Mouse (Mus musculus) right cerebral cortex, postnatal 25 days (tissue): Measurements from ENCODE around the gene Srd5a1.
"Not testable (repeated sequence)": the region's sequence is repeated elsewhere in the genome, so short reads cannot be mapped to it uniquely, and the experiment has no call there.

Experiments
- DNase-seq: peaks from one replicate; pipeline ENCODE4 v3.0.0; 2022

The Srd5a1 gene

GRCm38 (mm10) chr13:69611398-69612174 lies at the start of gene Srd5a1:
Srd5a1 (minus strand) TSS chr13:69611442.
- DNase-seq = peak; percentile 99

GRCm38 (mm10) chr13:69654508-69654907 lies 43.3 kb upstream of the Srd5a1 start:
- no peak for DNase-seq

DNA sequence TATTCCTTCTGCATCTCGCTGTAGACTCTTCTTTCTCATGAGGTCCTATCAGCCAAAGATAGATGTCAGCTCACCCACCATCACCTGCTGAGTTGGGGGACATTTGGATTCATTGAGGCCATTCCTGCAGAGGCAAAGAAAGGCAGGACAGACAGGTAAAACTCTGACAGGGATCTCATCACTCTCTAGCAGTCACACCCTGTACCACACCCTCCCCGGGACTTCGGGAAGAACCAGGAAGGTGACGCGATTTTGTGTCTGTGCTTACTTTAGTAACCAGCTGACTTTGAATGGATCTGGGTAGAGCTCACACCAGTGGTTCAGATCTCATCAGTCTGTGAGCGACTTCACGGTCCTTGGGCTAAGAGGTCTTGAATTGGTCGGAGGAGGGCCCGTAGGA lies 35.2 kb upstream of the Srd5a1 start:
- no peak for DNase-seq

DNA sequence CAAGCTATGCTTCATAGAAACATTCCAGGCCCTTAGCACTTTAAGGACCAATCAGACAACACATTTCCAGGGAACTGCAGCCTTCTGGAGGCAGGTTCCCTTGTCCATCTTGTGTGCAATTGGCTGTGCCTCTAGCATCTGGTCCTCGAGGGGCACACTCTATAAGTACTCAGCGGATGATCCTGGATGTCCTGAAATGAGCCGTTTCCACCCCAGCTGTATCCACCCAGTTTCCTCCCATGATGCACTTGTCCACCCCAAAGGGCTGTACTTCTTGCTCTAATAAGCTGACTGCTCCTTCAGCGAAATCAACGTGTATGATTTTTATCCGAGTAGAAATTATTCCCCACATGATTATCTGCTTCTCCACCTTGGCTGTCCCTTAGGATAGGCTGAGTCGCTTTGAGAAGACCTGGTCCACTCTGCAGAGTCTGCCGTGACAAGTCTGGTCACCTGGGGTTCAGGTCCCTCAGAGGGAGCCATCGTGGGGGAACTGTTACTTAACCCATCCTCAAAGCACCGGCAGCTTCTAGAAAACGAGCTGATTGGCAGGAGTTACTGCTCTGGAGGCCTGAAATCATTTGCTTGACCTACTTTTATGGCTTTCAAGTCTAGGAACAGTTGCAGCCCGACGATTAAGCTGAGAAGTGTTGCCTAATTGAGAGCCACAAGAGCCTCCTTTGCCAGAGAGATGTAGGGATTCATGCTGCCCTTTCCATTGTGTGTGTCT lies 34.6 kb upstream of the Srd5a1 start:
- no peak for DNase-seq

- DNase-seq = no peak
Measured at GRCm38 (mm10) chr13:69644427-69645166, 33.4 kb upstream of the Srd5a1 start.

- no peak for DNase-seq
Measured at GRCm38 (mm10) chr13:69643937-69644336, 32.7 kb upstream of the Srd5a1 start.

- DNase-seq = no peak
Measured at GRCm38 (mm10) chr13:69642656-69643216, 31.5 kb upstream of the Srd5a1 start.

- no peak for DNase-seq
Measured at GRCm38 (mm10) chr13:69641017-69641416, 29.8 kb upstream of the Srd5a1 start.

DNA sequence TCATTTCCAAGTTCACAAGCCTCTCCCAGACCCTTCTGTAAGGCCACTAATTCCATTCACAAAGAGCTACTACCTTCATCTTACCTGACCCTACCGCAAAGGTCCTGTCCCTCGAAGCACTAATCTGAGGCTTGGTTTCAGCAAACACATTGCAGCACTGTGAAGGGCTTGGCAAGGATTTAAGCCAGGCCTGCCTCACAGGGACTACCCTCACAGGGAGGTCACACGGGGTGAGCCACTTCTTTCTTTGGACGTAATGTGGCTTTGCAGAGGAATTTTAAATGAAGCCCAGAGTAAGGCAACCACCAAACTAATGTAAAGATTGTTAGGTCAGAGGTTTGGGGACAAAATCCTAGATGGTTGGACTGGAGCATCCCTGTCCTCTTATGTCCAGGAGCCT lies 29.3 kb upstream of the Srd5a1 start:
- no peak for DNase-seq

DNA sequence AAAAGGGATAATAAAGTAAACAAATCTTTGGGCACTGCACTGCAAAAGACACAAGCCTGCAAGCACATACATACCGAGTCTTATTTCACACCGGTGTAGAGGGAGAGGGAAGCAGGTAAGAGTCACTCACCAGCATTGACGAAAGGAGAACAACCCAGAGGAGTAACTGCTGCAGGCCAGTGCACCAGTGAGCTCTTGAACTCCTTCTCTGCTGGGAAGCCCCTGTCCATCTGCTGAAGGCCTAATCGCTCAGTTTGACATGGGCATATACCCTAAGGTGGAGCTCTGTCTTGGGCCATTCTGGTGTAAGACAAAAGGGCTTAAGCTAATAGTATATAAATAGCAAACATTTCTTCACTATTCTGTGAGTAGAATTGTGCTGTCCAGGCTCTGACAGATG lies 28.9 kb upstream of the Srd5a1 start:
- no peak for DNase-seq

DNA sequence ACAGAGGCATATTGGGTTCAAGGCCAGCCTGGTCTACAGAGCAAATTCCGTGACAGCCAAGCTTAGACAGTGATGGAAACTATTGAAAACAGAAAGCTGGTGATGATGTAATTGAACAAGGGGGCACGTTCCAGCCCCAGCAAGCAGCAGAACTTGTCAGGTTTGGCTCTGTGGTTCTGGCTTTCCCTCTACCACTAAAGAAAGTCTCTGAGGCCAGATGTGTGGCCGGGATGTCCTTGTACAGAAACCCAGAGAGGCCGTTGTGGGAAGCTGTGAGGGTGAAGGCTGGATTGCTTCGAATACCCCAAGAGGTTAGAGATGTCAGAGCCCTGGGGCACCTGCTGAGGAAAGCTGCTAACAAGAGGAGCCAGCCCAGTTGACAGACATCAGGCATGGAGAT lies 28.0 kb upstream of the Srd5a1 start:
- DNase-seq = no peak

GRCm38 (mm10) chr13:69638108-69638626 lies 26.9 kb upstream of the Srd5a1 start:
- no peak for DNase-seq

- DNase-seq = no peak
Measured at GRCm38 (mm10) chr13:69637657-69638056, 26.4 kb upstream of the Srd5a1 start.

DNA sequence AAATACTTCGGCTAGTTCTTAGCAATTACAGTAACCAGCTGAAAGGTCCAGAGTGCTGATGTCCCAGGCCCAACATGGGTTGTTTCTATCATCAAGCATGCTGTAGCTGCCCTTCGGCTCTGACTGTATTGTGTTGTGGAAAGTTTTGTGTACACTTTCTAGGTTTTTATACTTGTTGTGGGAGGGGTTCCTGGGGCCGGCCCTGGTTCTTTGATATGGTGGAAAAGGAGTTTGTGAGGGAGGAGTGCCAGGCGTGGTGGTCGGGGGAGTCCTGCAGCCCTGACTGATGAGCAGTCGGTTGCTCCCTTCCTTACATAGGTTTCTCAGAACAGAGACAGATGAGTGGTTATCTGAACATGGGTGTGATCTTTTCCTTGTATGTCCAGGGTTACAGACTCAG lies 25.6 kb upstream of the Srd5a1 start:
- no peak for DNase-seq

- no peak for DNase-seq
Measured at GRCm38 (mm10) chr13:69636375-69636774, 25.1 kb upstream of the Srd5a1 start.

- not testable (repeated sequence) for DNase-seq
Measured at GRCm38 (mm10) chr13:69635836-69636235, 24.6 kb upstream of the Srd5a1 start.

- DNase-seq = no peak
Measured at GRCm38 (mm10) chr13:69633988-69634387, 22.7 kb upstream of the Srd5a1 start.

- DNase-seq = no peak
Measured at GRCm38 (mm10) chr13:69633551-69633950, 22.3 kb upstream of the Srd5a1 start.

DNA sequence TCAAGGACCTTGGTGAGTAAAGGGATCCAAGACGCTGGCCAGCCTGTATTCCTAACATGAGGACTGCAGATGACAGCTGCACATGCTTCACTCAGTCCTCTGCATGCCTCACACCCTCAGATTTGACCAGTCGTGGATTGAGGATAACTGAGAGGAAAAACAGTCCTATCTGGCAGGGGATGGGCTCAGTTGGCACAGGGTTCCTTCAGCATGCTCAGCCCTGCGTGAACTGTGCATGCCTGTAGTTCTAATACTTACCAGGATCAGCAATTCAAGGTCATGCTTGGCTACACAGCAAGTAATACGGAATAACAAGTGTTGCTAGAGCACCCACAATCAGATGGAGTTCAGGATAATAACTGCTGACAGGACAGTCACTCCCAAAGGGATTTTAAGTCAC lies 20.4 kb upstream of the Srd5a1 start:
- no peak for DNase-seq

- DNase-seq = no peak
Measured at GRCm38 (mm10) chr13:69631111-69631510, 19.9 kb upstream of the Srd5a1 start.

DNA sequence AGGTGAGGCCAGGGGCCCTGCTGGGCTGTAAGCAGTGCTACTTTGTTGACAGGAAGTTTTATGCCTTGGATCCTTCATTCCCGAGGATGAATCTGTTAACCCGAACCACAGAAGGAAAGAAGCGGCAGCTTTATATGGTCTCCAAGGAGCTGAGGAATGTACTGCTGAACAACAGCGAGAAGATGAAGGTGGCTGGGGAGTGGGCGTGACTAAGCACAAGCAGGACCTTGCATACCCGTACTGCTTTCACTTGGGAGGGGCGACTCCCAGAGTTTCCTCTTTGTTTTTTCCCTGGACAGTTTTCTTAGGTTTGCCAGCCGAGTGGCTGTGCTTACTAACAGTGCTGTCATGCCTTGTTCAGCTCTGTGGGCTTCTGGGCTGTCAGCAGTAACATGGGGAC lies 19.3 kb upstream of the Srd5a1 start:
- no peak for DNase-seq

- DNase-seq = no peak
Measured at GRCm38 (mm10) chr13:69627941-69628340, 16.7 kb upstream of the Srd5a1 start.

- DNase-seq = no peak
Measured at GRCm38 (mm10) chr13:69624510-69624909, 13.3 kb upstream of the Srd5a1 start.
